Mouse (Mus musculus): ENCODE measurements around the gene Lgals2.

GRCm38 (mm10) chr15:78889401-78889853, 34.1 kb upstream of the Lgals2 start:
- no peak for TF ChIP-seq CTCF (IDR thresholded peaks at IDR 0.05; ENCODE audit: borderline replicate concordance, control insufficient read depth, extremely low read depth, insufficient read depth, low read length, poor library complexity)
- no peak for TF ChIP-seq POLR2A (IDR thresholded peaks at IDR 0.05; ENCODE audit: control insufficient read depth, extremely low read depth, insufficient read depth, low read length, poor library complexity)

Data from thymus, adult 2 months (tissue).